Mouse (Mus musculus) myocyte (in vitro differentiated cells): ENCODE results near the gene Tfpt.

ENCODE experiments used
- CEBPB ChIP-seq: IDR thresholded peaks from 2 replicates; pipeline ENCODE4 v1.6.1; 2011; ENCODE audit warnings: mild to moderate bottlenecking, moderate library complexity; ENCODE audit not compliant: poor library complexity, insufficient read depth, severe bottlenecking
- E2F4 ChIP-seq: IDR thresholded peaks from one replicate; pipeline ENCODE4 v1.6.1; 2011; ENCODE audit warnings: mild to moderate bottlenecking, control low read depth, moderate library complexity; ENCODE audit not compliant: insufficient read depth
- MAX ChIP-seq: IDR thresholded peaks from one replicate; pipeline ENCODE4 v1.6.1; 2011; ENCODE audit warnings: low read depth, mild to moderate bottlenecking, control low read depth
- MYOD1 ChIP-seq, 3 experiments: IDR thresholded peaks; one replicate each; pipeline ENCODE4 v1.6.1; 2011; ENCODE audit warnings: control low read depth in 2 of 3, low read depth in 2 of 3, mild to moderate bottlenecking in 2 of 3, moderate library complexity in 1 of 3; ENCODE audit not compliant: insufficient read length in 2 of 3, control insufficient read depth in 1 of 3
- MYOG ChIP-seq, 3 experiments: IDR thresholded peaks; one replicate each; pipeline ENCODE4 v1.6.1; 2011; ENCODE audit warnings: control low read depth in 2 of 3, low read depth in 2 of 3, mild to moderate bottlenecking in 2 of 3; ENCODE audit not compliant: insufficient read length in 2 of 3, control insufficient read depth in 1 of 3, insufficient read depth in 1 of 3
- POLR2A ChIP-seq: IDR thresholded peaks from one replicate; pipeline ENCODE4 v1.6.1; 2011; ENCODE audit warnings: low read depth, mild to moderate bottlenecking, control low read depth, moderate library complexity; ENCODE audit not compliant: insufficient read length
- POLR2AphosphoS2 ChIP-seq: IDR thresholded peaks from one replicate; pipeline ENCODE4 v1.6.1; 2011; ENCODE audit warnings: low read depth, control low read depth; ENCODE audit not compliant: insufficient read length
- REST ChIP-seq: IDR thresholded peaks from one replicate; pipeline ENCODE4 v1.6.1; 2011; ENCODE audit warnings: mild to moderate bottlenecking, control low read depth, moderate library complexity; ENCODE audit not compliant: insufficient read depth, insufficient read length
- SRF ChIP-seq: IDR thresholded peaks from one replicate; pipeline ENCODE4 v1.6.1; 2011; ENCODE audit warnings: low read depth; ENCODE audit not compliant: control insufficient read depth, insufficient read length
- TCF12 ChIP-seq: IDR thresholded peaks from one replicate; pipeline ENCODE4 v1.6.1; 2011; ENCODE audit warnings: mild to moderate bottlenecking, control low read depth; ENCODE audit not compliant: poor library complexity, insufficient read depth, severe bottlenecking
- TCF3 ChIP-seq: IDR thresholded peaks from one replicate; pipeline ENCODE4 v1.6.1; 2011; ENCODE audit warnings: low read depth, control low read depth; ENCODE audit not compliant: insufficient read length
- USF1 ChIP-seq: IDR thresholded peaks from one replicate; pipeline ENCODE4 v1.6.1; 2011; ENCODE audit warnings: low read depth, mild to moderate bottlenecking, control low read depth, moderate library complexity

- TF ChIP-seq SRF (no peak), MAX (no peak), POLR2AphosphoS2 (no peak), POLR2A (no peak), E2F4 (no peak), USF1 (no peak), MYOD1 (IDR thresholded peaks at IDR 0.05; ENCODE audit: control insufficient read depth in 1 of 3, insufficient read length in 2 of 3, low read depth in 2 of 3) (no peak), MYOG (IDR thresholded peaks at IDR 0.05; ENCODE audit: control insufficient read depth in 1 of 3, insufficient read depth in 1 of 3, insufficient read length in 2 of 3, low read depth in 2 of 3) (no peak), REST (no peak), TCF12 (no peak), CEBPB (no peak), TCF3 (no peak)
These were observed 28.6 kb downstream of the Tfpt start for GRCm38 (mm10) chr7:3601119-3601518.
